Mouse (Mus musculus): ENCODE results near the gene Zfp704.

Gene Zfp704

DNA sequence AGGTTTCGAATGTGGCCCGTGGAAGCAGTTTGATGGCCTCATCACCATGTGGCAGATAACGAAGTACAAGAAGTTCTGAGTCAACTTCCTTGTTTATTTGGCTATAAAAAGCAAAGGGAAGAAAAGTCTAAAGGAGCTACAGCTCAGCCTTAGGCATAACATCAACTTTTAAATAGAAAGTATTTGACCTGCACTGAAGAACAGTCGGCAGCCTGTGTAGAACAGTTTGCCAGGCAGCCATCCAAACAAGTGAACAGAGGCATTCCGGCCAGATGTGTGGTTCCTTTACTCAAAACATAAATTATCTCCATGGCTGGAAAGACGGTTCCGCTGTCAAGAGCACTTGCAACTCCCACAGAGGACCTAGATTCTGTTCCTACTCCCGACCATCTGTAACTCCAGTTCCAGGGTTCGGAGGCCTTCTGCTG lies 202.8 kb downstream of the Zfp704 start:
- peak; percentile 41 to 76 for DNase-seq

DNA sequence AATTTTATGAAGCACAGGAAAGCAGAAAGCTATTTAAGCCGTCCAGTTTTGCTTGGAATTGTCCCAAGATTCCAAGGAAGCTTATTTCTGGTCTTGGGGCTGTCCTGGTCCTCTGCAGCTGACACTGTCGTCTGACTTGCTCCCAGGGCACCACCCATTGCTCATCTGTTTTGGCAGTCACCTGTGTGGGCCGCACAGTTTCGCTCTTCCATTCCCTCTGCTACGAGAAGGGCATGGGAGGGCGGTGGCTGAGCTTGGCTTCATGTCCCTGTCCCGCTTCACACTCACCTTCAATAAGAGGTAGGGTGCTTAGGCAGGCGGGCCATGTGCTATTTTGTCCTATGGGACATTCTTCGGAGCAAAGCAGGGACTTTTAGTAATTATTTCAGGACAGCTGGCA lies 204.5 kb downstream of the Zfp704 start:
- peak; percentile 17 to 59 for DNase-seq

DNA sequence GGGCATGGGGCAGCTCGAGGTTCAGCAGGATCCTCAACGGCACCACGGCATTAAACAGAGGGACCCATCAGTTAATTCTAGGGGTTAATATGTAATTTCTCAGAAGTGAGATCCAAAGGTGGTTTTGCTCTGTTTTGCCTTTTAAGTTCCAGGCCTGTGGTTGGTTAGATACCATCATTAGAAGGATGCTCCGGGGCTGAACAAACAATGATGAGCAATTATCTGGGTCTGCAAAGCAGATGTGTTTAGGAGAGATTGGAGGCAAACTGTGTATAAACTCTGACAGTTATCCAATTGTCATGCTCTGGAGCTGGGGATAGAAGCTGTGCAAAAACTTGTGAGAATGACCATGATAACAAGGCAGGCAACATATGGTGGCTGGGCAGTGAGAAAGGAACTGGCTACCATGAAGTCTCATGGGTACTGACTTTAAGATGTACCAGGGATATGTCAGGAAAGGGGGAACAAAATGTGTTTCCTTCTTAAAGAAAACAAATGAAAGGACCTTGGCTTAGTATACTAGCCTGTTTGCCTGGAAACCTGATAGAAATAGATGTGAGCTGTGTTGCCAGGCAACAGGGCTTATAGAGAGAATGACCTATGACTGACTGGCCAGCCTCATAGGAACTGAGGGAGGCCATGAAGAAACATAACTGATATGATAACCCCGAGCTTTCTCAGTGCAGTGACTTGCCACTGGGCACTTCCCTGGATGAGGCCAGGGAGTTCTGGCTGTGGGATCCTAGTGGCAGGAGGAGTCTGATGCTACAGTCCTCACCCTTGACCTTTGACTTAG lies 206.4 kb downstream of the Zfp704 start:
- no peak for DNase-seq

DNA sequence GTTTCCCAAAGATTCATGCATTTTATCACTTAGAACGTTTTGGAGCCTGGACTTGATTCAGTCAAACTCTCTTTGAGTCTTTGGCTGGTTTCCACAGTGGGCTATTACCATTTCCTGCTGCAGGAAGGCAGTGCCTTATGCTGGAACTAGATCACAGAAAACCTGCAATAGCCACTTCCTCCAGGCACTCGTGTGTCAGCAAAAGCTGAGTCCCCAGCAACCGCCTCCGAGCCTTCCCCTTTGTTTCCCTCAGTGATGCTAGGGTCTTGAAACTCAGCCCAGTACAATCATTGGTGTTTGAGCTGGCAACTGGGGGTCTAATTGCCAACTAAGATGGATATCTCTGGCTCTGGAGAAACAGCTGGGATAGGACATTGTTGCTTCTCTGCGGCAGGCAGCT lies 207.0 kb downstream of the Zfp704 start:
- peak; percentile 38 for DNase-seq

DNA sequence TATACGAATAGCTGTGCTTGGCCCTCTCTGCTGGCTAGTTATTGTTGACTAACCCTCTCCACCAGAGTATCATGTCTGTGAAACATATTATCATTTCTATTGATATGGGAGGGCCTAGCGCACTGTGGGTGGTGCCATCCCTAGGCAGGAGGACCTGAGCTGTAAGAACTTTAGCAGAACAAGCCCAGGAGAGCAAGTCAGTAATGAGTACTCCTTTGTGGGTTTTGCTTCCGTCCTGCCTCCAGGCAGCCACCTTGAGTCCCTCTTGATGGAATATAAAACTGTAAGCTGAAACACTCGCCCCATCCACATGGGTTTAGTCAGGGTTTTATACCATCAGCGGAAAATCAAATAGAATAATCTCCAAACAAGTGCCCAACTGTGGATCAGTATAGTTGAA lies 207.5 kb downstream of the Zfp704 start:
- no peak for DNase-seq

DNA sequence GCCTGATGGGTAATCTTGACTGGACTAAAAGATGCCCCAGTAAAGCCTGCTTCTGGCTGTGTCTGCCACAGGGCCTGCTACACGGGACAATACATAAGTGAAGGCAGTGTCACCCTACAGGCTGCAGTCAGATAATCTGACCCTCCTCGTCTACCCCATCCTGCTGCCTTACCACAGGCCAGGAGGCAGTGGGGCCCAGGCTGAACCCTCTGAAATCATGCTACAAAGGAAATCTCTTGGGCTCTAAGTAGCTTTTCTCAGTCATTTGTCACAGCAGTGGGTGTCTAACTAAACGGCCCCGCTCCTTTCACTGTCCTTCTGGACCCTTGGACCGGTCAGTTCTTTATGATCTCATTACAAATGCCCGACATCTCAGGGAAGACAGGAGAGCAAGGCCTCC lies 208.2 kb downstream of the Zfp704 start:
- no peak for DNase-seq

DNA sequence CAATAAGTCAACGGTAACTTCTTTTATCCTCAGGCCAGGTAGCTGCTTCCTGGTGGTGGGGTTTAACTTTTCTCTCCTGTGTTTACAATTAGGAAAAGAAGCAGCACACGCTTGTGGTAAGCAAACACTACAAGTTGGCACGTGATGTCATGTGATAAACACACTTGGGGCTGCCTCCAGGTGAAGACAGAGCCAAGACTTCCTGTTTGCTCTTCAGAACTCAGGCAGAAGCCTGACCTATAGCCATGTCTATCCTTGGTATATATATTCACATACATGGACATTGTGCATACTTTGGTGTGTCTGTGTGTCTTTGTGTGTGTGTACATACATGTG lies 209.0 kb downstream of the Zfp704 start:
- DNase-seq, result no peak

DNA sequence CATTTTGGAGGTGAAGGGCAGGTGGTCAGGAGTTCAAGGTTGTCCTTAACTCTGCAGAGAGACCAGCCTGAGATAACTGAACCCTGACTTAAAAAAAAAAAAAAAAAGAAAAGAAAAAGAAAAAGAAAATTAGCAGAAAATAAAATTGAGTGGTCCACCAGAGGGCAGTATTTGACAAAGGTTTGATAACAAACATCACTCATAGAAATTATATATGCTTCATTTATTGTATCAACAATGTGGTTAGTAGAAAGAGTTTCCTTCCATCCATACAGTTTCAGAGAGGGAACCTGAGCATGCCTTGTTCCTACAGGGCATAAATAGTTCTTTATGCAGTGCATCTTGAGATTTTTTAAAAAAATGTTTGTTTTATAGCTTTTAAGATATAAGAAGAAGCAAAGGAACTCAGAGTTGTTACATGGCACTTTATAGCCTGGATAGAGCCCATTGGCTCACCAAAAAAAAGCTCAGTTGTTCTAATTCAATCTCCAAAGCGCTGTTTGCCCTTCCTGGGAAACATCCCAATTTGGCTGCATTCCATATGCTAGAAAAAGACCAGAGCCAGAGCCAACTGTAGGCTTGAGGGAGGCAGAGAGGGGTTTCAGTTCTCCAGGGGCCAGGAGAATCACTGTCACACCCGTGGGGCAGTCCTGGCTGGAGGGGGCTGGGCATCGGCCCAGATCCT lies 209.5 kb downstream of the Zfp704 start:
- DNase-seq, result peak; percentile 47 to 49

DNA sequence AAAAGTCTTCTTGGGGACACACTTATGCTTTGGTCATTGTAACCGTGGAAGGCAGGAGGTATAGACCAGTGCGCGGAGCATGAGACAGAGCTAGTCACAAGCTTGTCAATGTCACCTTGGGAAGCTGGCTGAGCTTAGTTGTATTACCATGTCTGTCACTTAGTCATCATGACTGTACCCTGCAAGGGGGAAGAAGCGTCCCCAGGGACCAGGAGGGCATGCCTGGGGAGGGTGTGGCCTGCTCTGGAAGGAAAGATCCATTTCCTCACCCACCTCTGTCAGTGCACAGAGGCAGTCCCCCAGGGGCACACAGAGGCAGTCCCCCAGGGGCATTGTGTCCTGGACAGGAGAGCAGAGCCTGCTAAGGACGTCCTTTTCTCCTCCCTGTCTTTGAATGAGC lies 211.6 kb downstream of the Zfp704 start:
- no peak for DNase-seq
